Mouse (Mus musculus) embryonic facial prominence, embryonic 13.5 days (tissue): Measurements from ENCODE around the gene Sh3tc1. TPM values are rescaled to one million over a fixed set of nuclear protein-coding genes. Genes with fewer than 3 reads are reported as not detected.

Experiments used
- ATAC-seq: fragments of 200-750 bp; cut with Nextera tagmentation; 2 replicates; pipeline ENCODE4 v1.8.0; 2017; ENCODE audit warnings: low read depth; ENCODE audit not compliant: insufficient number of reproducible peaks, insufficient read depth, low FRiP score, low TSS enrichment
- H3K27ac ChIP-seq: fragments of 300-500 bp; sonication (generic); 2 replicates; pipeline ENCODE4 v1.5.1; 2015; ENCODE audit warnings: moderate library complexity, mild to moderate bottlenecking, inconsistent platforms
- H3K27me3 ChIP-seq: fragments of 300-500 bp; sonication (generic); 2 replicates; pipeline ENCODE4 v1.6.1; 2015; ENCODE audit warnings: mild to moderate bottlenecking, inconsistent platforms
- H3K36me3 ChIP-seq: fragments of 300-500 bp; sonication (generic); 2 replicates; pipeline ENCODE4 v1.6.1; 2015; ENCODE audit warnings: mild to moderate bottlenecking, inconsistent platforms
- H3K4me1 ChIP-seq: fragments of 300-500 bp; sonication (generic); 2 replicates; pipeline ENCODE4 v1.6.1; 2015; ENCODE audit warnings: inconsistent platforms
- H3K4me2 ChIP-seq: fragments of 300-500 bp; sonication (generic); 2 replicates; pipeline ENCODE4 v1.6.1; 2015; ENCODE audit warnings: moderate library complexity, mild to moderate bottlenecking, inconsistent platforms
- H3K4me3 ChIP-seq: fragments of 300-500 bp; sonication (generic); 2 replicates; pipeline ENCODE4 v1.5.1; 2015; ENCODE audit warnings: mild to moderate bottlenecking, inconsistent platforms
- H3K9ac ChIP-seq: fragments of 300-500 bp; sonication (generic); 2 replicates; pipeline ENCODE4 v1.6.1; 2015; ENCODE audit warnings: mild to moderate bottlenecking, inconsistent platforms
- H3K9me3 ChIP-seq: fragments of 300-500 bp; sonication (generic); 2 replicates; pipeline ENCODE4 v1.6.1; 2016; ENCODE audit warnings: inconsistent platforms
- whole genome bisulfite sequencing: fragments of 180-500 bp; shearing (Covaris S2); methylation state at CpG from one replicate; pipeline ENCODE4 v1.1.7; 2015; ENCODE audit warnings: mixed read lengths; 5-methylcytosine and 5-hydroxymethylcytosine counted together
- polyA plus RNA-seq: library from polyadenylated mRNA; unstranded; fragments of >200 nt; fragmentation: Nextera tagmentation; extraction: Ambion mirVana; gene quantifications from 2 replicates; pipeline ENCODE4 v1.2.1, GENCODE M21; 2015

The Sh3tc1 gene
- polyA plus RNA-seq, 1 experiment from 2014 or later = 6.5 TPM

DNA sequence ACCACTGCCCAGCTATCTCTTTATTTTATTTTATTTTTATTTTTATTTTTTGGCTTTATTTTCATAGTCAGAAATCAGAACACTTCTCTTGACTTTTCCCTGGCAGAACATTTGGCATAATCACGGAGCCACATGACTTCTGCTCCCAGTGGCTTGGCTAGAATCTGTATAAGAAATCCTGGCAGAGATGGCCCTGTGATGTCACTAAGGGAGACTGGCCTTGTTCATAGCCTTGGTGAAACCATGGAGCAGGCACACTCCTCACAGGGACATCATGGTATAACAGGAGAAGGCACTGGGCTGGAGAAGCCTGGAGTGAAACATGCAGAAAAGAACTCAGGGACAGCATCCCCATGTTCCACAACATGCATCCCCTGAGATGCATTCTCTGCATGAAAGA, 10.2 kb upstream of the Sh3tc1 start:
- 79% methylated on average over 1 of the region's 1 CpGs for WGBS

DNA sequence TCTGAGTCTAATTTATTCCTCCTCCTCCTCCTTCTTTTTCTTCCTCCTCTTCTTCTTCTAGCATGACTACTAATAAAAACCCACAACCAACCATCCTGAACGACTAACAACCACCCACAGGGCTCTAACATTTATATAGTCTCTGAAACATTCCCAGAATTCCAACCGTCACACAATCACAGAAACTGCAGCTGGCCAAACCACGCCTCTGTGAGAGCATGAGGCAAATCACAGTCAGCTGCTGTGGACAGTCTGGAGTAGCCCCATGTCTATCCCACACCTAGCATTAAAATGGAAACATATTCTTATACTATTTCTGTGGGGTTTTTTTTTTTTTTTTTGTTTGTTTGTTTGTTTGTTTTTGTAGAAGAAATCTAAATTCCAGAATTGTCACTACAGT, 9.6 kb upstream of the Sh3tc1 start:
- Histone ChIP-seq H3K9me3 (no peaks in the 10 kb centered on the region), H3K9ac (no peak overlapping the region), H3K27ac (no peak overlapping the region), H3K4me1 (no peaks in the 10 kb centered on the region), H3K4me2 (no peak overlapping the region), H3K4me3 (no peak overlapping the region), H3K36me3 (no peaks in the 10 kb centered on the region), H3K27me3 (no peaks in the 10 kb centered on the region)
- 42% methylated on average over 3 of the region's 3 CpGs for WGBS
- ATAC-seq = no peak

More for the DNA sequence above, 10.2 kb upstream of the Sh3tc1 start:
- Histone ChIP-seq H3K4me3 (no peak overlapping the region), H3K9ac (no peak overlapping the region), H3K27me3 (no peaks in the 10 kb centered on the region), H3K4me1 (no peaks in the 10 kb centered on the region), H3K9me3 (no peaks in the 10 kb centered on the region), H3K36me3 (no peaks in the 10 kb centered on the region), H3K4me2 (no peak overlapping the region), H3K27ac (no peak overlapping the region)
- no peak for ATAC-seq

DNA sequence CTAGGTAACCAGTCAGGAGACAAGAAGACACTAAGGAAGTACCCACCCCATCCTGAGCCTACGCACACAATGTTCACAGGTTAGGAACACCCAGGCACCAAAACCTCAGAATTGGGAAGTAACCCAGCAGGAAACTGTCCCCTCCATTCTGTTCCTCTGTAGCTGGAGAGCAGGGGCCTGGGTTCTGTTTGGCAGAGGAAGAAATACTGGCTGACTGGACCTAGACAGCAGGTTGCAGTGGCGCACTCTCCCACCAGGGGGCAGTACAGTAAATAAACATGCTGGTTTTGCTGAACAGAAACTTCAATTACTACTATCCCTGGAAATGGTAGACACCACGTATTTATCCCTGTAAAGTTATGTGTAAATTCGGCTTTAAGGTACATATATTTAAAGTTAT, 7.1 kb upstream of the Sh3tc1 start:
- no peaks in the 10 kb centered on the region for H3K4me1 ChIP-seq
- WGBS = 30% methylated on average over 4 of the region's 4 CpGs
- ATAC-seq = no peak

DNA sequence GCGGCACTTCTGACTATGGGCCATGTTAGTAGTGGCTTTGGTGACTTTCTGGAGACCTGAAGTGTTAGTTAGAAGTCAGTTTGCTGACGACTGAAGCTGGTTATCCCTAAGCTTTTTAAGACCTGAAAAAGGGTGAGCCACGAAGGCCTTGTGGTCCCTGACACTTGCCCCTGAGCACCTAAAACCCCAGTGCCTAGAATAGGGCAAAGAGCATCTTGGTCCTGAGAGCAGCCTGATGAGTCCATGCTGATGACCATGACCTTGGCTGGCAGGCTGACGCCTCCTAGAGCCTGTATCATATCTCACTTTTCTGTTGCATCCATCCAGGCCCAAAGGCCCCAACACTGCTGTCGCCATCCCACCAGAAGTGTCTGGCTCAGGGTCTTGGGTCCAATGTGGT, 5.6 kb upstream of the Sh3tc1 start:
- Histone ChIP-seq H3K36me3 (no peaks in the 10 kb centered on the region), H3K27ac (no peak overlapping the region), H3K9me3 (no peaks in the 10 kb centered on the region), H3K4me3 (no peak overlapping the region), H3K4me2 (no peak overlapping the region), H3K27me3 (peaks cover 16% of the 10 kb centered on the region), H3K9ac (no peak overlapping the region), H3K4me1 (no peaks in the 10 kb centered on the region)
- 77% methylated on average over 5 of the region's 5 CpGs for WGBS
- no peak for ATAC-seq

More for the DNA sequence above, 7.1 kb upstream of the Sh3tc1 start:
- Histone ChIP-seq H3K9ac (no peak overlapping the region), H3K36me3 (no peaks in the 10 kb centered on the region), H3K9me3 (no peaks in the 10 kb centered on the region), H3K4me2 (no peak overlapping the region), H3K4me3 (no peak overlapping the region), H3K27ac (no peak overlapping the region), H3K27me3 (peaks cover under 1% of the 10 kb centered on the region; the same call in 1 of the 2 replicates)

DNA sequence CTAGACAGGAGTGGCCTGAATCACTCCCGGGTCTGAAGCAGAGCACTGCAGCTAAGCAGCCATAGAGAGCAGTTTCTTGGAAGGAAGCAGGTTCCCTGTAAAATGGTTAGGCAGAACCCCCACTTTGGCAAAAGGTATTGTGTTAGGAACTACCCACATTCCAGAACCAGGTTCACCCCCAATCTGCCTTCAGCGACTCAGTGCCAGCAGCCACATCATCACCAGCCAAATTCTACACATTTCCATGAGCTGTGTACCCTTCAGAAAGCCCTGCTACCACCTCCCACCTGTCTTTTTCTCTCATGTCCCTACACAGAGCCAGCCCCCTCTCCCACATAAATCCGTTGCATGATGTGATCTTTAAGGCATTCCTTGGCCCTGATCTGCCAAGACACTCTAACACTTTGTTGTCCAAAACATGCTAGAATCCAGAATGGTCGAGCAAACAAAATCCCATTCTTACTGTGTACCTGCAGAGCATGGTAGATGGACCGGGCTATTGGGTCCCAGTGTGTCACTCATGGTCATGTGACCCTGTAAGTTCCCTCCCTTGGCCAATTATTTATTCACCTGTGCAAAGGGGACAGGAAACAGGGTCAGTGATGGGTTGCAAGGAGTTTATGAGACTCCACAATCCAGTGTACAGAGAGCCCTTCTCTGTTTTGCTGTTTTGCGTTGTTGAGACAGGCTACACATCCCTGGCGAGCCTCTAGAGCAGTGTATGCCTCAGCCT, 4.4 kb upstream of the Sh3tc1 start:
- Histone ChIP-seq H3K4me3 (no peak overlapping the region), H3K4me1 (0 out of 2 replicates have a peak, but pooled peaks cover 6% of the 10 kb centered on the region), H3K36me3 (no peaks in the 10 kb centered on the region), H3K4me2 (no peak overlapping the region), H3K27me3 (peaks cover 28% of the 10 kb centered on the region), H3K9me3 (no peaks in the 10 kb centered on the region), H3K9ac (no peak overlapping the region), H3K27ac (no peak overlapping the region)
- no peak for ATAC-seq
- 79% methylated on average over 7 of the region's 7 CpGs for WGBS

DNA sequence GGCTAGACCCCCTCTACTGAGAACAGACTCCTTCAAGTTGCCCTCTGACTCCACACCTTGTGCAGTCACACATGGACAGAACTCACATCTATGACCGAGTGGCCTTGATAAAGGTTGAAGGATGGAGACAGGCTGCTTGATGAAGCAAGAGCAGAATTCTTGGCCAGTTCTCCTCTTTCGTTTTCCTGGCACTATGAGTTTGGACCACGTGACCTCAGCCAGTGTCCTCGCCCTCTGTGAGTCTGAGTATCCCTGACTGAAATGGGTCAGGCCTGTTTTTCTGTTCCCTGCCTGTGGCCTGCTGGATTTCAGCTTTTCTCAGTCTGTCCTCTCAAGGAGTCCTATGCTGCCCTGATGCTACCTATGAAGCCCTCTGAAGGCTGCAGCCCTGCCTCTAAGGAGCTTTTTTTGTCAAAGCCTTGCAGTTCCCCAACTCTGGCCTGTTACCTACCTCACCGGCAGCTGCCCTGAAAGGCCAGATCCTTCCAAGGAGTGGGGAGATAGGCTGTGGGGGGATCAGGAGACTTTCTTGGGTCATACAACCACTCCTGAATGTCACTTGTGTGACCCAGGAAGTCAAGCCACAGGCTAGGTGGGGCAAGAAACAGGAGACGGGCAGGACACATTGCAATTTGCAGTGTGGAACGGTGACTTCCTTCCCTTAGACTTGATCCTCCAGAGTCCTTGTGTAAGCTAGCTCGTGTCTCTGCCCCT, 3.6 kb upstream of the Sh3tc1 start:
- H3K27ac ChIP-seq = no peak overlapping the region
- WGBS = 71% methylated on average over 8 of the region's 8 CpGs
- H3K4me1 ChIP-seq = 0 out of 2 replicates have a peak, but pooled peaks cover 6% of the 10 kb centered on the region
- peaks cover 33% of the 10 kb centered on the region for H3K27me3 ChIP-seq
- H3K36me3 ChIP-seq = no peaks in the 10 kb centered on the region
- H3K9me3 ChIP-seq = no peaks in the 10 kb centered on the region
- H3K4me3 ChIP-seq = no peak overlapping the region
- H3K9ac ChIP-seq = no peak overlapping the region
- H3K4me2 ChIP-seq = no peak overlapping the region
- no peak for ATAC-seq

DNA sequence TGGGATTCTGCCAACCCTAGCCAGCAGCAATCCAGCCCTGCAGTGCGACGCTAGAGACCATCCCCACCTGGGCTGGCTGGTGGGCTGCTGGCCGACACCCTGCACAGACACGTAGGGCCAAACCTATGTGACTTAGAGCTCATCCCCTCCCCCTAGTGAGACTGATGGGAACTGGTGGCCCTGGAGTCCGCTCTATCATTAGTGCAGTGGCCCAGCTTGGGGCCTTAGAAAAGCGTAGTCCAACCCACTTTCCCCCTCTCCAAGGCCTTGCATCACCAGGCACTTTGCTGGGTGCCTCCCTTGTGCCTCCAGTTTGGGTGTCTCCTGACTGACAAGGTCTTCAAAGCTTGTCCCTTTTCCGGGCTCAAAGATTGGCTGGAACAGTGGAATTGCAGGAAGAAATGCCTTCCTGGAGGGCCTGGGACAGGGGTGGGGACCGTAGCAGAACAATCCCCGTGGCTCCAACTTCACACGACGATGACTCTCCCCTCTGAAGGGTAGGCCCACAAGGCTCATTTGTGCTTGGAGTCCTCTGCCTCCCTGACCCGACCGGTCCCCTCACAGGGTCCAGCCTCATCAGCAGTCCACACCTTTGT, 1.5 kb upstream of the Sh3tc1 start:
- H3K4me3 ChIP-seq = no peak overlapping the region
- no peaks in the 10 kb centered on the region for H3K36me3 ChIP-seq
- H3K4me1 ChIP-seq = 0 out of 2 replicates have a peak, but pooled peaks cover 6% of the 10 kb centered on the region
- no peak overlapping the region for H3K4me2 ChIP-seq
- ATAC-seq = no peak
- H3K9ac ChIP-seq = no peak overlapping the region
- no peak overlapping the region for H3K27ac ChIP-seq
- H3K27me3 ChIP-seq = peaks cover 33% of the 10 kb centered on the region
- 38% methylated on average over 13 of the region's 13 CpGs for WGBS
- H3K9me3 ChIP-seq = no peaks in the 10 kb centered on the region

DNA sequence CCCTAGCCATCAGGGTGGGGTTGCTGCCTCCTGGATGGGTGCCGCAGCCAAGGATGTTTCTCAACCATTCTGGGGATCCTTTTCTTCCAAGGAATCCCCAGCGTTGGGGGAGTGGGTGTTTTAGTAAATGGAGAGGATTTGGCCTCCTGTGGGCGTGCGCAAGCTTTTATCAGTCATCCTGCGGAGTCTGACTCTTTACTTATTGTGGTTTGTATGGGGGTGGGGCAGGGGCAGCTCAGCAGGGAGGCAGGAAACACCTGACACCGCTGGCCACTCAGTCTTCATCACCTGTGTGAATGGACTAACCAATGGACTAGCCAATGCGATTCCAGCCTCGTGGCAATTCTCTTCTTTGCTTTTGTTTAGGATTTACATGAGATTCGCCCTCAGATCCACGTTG, 929 bp upstream of the Sh3tc1 start:
- Histone ChIP-seq H3K36me3 (no peaks in the 10 kb centered on the region), H3K4me3 (no peak overlapping the region), H3K4me2 (no peak overlapping the region), H3K9ac (no peak overlapping the region; the same call in 1 of the 2 replicates), H3K4me1 (0 out of 2 replicates have a peak, but pooled peaks cover 6% of the 10 kb centered on the region), H3K27ac (no peak overlapping the region), H3K27me3 (peaks cover 33% of the 10 kb centered on the region), H3K9me3 (no peaks in the 10 kb centered on the region)
- ATAC-seq = no peak
- WGBS = 7% methylated on average over 10 of the region's 10 CpGs

DNA sequence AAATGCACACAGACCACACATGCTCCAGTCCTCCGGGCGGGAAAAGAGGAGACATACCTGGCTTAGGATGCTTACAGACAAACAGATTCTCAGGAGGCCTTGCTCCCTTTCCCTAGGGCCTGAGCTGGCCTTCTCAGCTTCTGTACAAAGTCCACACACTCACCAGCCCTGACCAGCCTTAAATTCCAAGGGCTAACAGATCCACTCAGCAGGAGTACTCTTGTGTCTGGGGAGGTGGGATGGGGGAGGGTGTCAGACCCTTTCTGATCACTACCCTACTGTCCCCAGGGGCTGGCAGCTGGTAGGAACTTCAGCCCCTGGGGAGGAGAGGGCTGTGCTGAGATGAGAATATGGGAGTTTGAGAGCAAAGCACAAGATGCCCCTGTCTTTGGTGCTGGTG, 782 bp downstream of the Sh3tc1 start:
- no peaks in the 10 kb centered on the region for H3K36me3 ChIP-seq
- 0 out of 2 replicates have a peak, but pooled peaks cover 6% of the 10 kb centered on the region for H3K4me1 ChIP-seq
- no peak overlapping the region for H3K4me2 ChIP-seq
- no peaks in the 10 kb centered on the region for H3K9me3 ChIP-seq
- 72% methylated on average over 2 of the region's 2 CpGs for WGBS
- no peak for ATAC-seq
- H3K27ac ChIP-seq = no peak overlapping the region
- H3K27me3 ChIP-seq = peaks cover 33% of the 10 kb centered on the region
- no peak overlapping the region for H3K4me3 ChIP-seq
- no peak overlapping the region for H3K9ac ChIP-seq

DNA sequence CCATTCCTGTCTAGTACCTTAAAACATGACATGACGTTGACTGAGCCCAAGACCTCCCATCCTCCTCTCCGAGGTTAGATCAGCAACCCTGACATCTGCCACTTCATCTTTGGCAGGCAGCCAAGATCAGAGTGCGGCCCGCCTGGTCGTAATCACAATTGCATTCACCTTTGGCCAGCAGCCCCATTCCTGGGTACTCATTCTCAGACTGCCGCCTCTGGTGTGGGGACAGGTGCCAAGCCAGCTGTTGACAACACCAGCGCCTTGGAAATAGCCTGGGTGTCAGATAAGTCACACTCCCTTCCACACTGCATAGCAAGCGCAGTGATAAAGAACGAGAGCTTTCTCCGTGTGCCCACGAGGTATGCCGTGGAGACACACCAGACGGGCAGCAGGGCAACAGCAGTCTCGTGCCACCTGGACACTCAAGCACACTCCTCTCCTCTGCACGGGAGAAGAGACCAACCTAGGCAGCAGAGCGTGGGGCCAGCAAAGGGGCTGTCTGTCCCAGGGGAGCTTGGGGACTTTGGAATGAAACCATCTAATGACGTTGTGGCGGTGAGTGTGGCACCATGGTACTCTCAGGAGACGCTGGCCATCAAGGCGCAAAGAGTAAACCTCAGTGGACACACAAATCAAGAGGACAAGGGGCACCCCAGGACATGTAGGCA, 2.4 kb downstream of the Sh3tc1 start:
- Histone ChIP-seq H3K27ac (no peak overlapping the region), H3K9me3 (no peaks in the 10 kb centered on the region), H3K27me3 (peaks cover 33% of the 10 kb centered on the region), H3K9ac (no peak overlapping the region), H3K4me1 (0 out of 2 replicates have a peak, but pooled peaks cover 6% of the 10 kb centered on the region), H3K4me2 (no peak overlapping the region), H3K4me3 (no peak overlapping the region), H3K36me3 (no peaks in the 10 kb centered on the region)
- no peak for ATAC-seq
- WGBS = 78% methylated on average over 20 of the region's 20 CpGs

DNA sequence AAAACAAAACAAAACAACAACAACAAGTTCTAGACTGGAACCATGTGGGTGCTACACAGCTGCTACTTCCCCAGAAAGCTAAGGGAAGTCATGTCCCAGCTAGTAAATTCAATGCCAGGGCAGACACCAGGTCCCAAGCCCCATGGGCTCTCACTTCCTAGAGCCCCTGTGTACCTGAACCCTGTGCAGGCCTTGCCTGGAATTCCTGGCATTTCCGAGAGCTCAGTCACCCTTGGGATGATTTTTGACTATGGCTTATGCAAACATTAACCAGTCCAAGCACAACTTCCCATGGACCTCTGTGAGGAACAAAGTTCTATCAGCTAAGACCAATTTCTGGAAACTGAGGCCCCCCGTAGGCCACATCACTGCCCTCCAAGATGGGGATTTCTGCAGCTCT, 6.3 kb downstream of the Sh3tc1 start:
- Histone ChIP-seq H3K4me1 (peaks cover 6% of the 10 kb centered on the region; the same call in 1 of the 2 replicates), H3K27me3 (no peaks in the 10 kb centered on the region), H3K27ac (no peak overlapping the region), H3K9ac (no peak overlapping the region), H3K4me3 (no peak overlapping the region), H3K36me3 (no peaks in the 10 kb centered on the region), H3K9me3 (no peaks in the 10 kb centered on the region), H3K4me2 (no peak overlapping the region)
- no peak for ATAC-seq
- WGBS = 69% methylated on average over 2 of the region's 2 CpGs
